Mouse (Mus musculus) hindbrain, embryonic 12.5 days (tissue): Measurements from ENCODE around the gene Tmem214. TPM values are rescaled to one million over a fixed set of nuclear protein-coding genes. Genes with fewer than 3 reads are reported as not detected.

ENCODE experiments used
- ATAC-seq: fragments of 200-750 bp; cut with Nextera tagmentation; 2 replicates; pipeline ENCODE4 v1.8.0; 2017; ENCODE audit warnings: moderate TSS enrichment; ENCODE audit not compliant: low FRiP score
- H3K27ac ChIP-seq: fragments of 300-500 bp; sonication (generic); 2 replicates; pipeline ENCODE4 v1.5.1; 2016; ENCODE audit warnings: mild to moderate bottlenecking
- H3K27me3 ChIP-seq: fragments of 300-500 bp; sonication (generic); 2 replicates; pipeline ENCODE4 v1.6.1; 2016; ENCODE audit warnings: mild to moderate bottlenecking
- H3K36me3 ChIP-seq: fragments of 300-500 bp; sonication (generic); 2 replicates; pipeline ENCODE4 v1.6.1; 2016; ENCODE audit warnings: mild to moderate bottlenecking
- H3K4me1 ChIP-seq: fragments of 300-500 bp; sonication (generic); 2 replicates; pipeline ENCODE4 v1.6.1; 2016
- H3K4me2 ChIP-seq: fragments of 300-500 bp; sonication (generic); replicated peaks from 2 replicates; pipeline ENCODE4 v1.6.1; 2016; ENCODE audit warnings: mild to moderate bottlenecking
- H3K4me3 ChIP-seq: fragments of 300-500 bp; sonication (generic); 2 replicates; pipeline ENCODE4 v1.5.1; 2016; ENCODE audit warnings: mild to moderate bottlenecking
- H3K9ac ChIP-seq: fragments of 300-500 bp; sonication (generic); 2 replicates; pipeline ENCODE4 v1.6.1; 2016; ENCODE audit warnings: mild to moderate bottlenecking, moderate library complexity
- H3K9me3 ChIP-seq: fragments of 300-500 bp; sonication (generic); replicated peaks from 2 replicates; pipeline ENCODE4 v1.6.1; 2016; ENCODE audit warnings: mild to moderate bottlenecking
- WGBS: fragments of 180-500 bp; shearing (Covaris S2); methylation state at CpG from one replicate; pipeline ENCODE4 v1.1.7; 2016; 5-methylcytosine and 5-hydroxymethylcytosine counted together
- polyA plus RNA-seq: library from polyadenylated mRNA; unstranded; fragments of >200 nt; fragmentation: Nextera tagmentation; extraction: Ambion mirVana; gene quantifications from 2 replicates; pipeline ENCODE4 v1.2.1, GENCODE M21; 2016

Tmem214 gene
- polyA plus RNA-seq, 1 experiment from 2014 or later: 68.5 TPM

- peaks cover 5% of the 10 kb centered on the region; the same call in 1 of the 2 replicates for H3K27me3 ChIP-seq
- no peak for ATAC-seq
- peaks cover 47% of the 10 kb centered on the region for H3K4me1 ChIP-seq
- H3K9ac ChIP-seq: no peak overlapping the region
- 69% methylated on average over 8 of the region's 8 CpGs for WGBS
- H3K9me3 ChIP-seq: no peaks in the 10 kb centered on the region
- no peak overlapping the region for H3K4me2 ChIP-seq
- H3K27ac ChIP-seq: no peak overlapping the region
- H3K4me3 ChIP-seq: no peak overlapping the region
- peaks cover 5% of the 10 kb centered on the region; the same call in 1 of the 2 replicates for H3K36me3 ChIP-seq
Observed at GRCm38 (mm10) chr5:30918691-30919090, 50.9 kb downstream of the Tmem214 start.

GRCm38 (mm10) chr5:30919831-30920614, 52.2 kb downstream of the Tmem214 start:
- H3K4me3 ChIP-seq: no peak overlapping the region
- H3K4me1 ChIP-seq: peaks cover 37% of the 10 kb centered on the region
- ATAC-seq: no peak
- no peaks in the 10 kb centered on the region for H3K9me3 ChIP-seq
- peaks cover 15% of the 10 kb centered on the region for H3K27me3 ChIP-seq
- H3K27ac ChIP-seq: no peak overlapping the region
- H3K9ac ChIP-seq: no peak overlapping the region
- H3K36me3 ChIP-seq: peaks cover 5% of the 10 kb centered on the region; the same call in 1 of the 2 replicates
- H3K4me2 ChIP-seq: peak overlapping the region; percentile 70; the same call in 1 of the 2 replicates
- 73% methylated on average over 11 of the region's 11 CpGs for WGBS

- Histone ChIP-seq H3K4me3 (no peak overlapping the region), H3K27ac (no peak overlapping the region), H3K9ac (no peak overlapping the region), H3K9me3 (no peaks in the 10 kb centered on the region), H3K4me2 (peak overlapping the region; percentile 70), H3K27me3 (peaks cover 15% of the 10 kb centered on the region), H3K4me1 (peaks cover 31% of the 10 kb centered on the region), H3K36me3 (peaks cover 5% of the 10 kb centered on the region; the same call in 1 of the 2 replicates)
- WGBS: 66% methylated on average over 19 of the region's 19 CpGs
- ATAC-seq: peak; percentile 24; the same call in 1 of the 2 replicates
Observed at GRCm38 (mm10) chr5:30920621-30921020, 52.8 kb downstream of the Tmem214 start.

GRCm38 (mm10) chr5:30921256-30922033, 53.6 kb downstream of the Tmem214 start, which contains the start of gene Khk:
Gene Khk, plus strand, starts transcription at chr5:30921431.
- peaks cover 26% of the 10 kb centered on the region for H3K4me1 ChIP-seq
- ATAC-seq: peak; percentile 76
- under 1% methylated on average over 37 of the region's 40 CpGs for WGBS
- H3K27ac ChIP-seq: peak within 1 kb of the TSS; percentile 62
- H3K27me3 ChIP-seq: peaks cover 15% of the 10 kb centered on the region
- H3K9me3 ChIP-seq: no peaks in the 10 kb centered on the region
- peaks cover 5% of the 10 kb centered on the region; the same call in 1 of the 2 replicates for H3K36me3 ChIP-seq
- peak within 1 kb of the TSS; percentile 70 for H3K4me2 ChIP-seq
- peak within 1 kb of the TSS; percentile 52 for H3K9ac ChIP-seq
- H3K4me3 ChIP-seq: peak within 1 kb of the TSS; percentile 40

- no peak for ATAC-seq
- H3K9me3 ChIP-seq: no peaks in the 10 kb centered on the region
- H3K9ac ChIP-seq: 0 out of 2 replicates have a peak overlapping the region, but pooled peaks have one; percentile 52
- peaks cover 26% of the 10 kb centered on the region for H3K4me1 ChIP-seq
- peaks cover 15% of the 10 kb centered on the region for H3K27me3 ChIP-seq
- peaks cover under 1% of the 10 kb centered on the region; the same call in 1 of the 2 replicates for H3K36me3 ChIP-seq
- H3K4me3 ChIP-seq: no peak overlapping the region
- H3K4me2 ChIP-seq: peak overlapping the region; percentile 70; the same call in 1 of the 2 replicates
- no peak overlapping the region for H3K27ac ChIP-seq
- 73% methylated on average over 10 of the region's 10 CpGs for WGBS
Observed at GRCm38 (mm10) chr5:30922581-30923041, 54.8 kb downstream of the Tmem214 start.

GRCm38 (mm10) chr5:30923119-30923518, 55.3 kb downstream of the Tmem214 start:
- Histone ChIP-seq H3K27me3 (peaks cover 15% of the 10 kb centered on the region), H3K4me1 (peaks cover 26% of the 10 kb centered on the region), H3K9ac (no peak overlapping the region), H3K4me3 (no peak overlapping the region), H3K4me2 (no peak overlapping the region), H3K36me3 (no peaks in the 10 kb centered on the region), H3K27ac (no peak overlapping the region), H3K9me3 (no peaks in the 10 kb centered on the region)
- no peak for ATAC-seq
- 89% methylated on average over 6 of the region's 6 CpGs for WGBS

GRCm38 (mm10) chr5:30924614-30925013, 56.8 kb downstream of the Tmem214 start:
- peaks cover 15% of the 10 kb centered on the region for H3K27me3 ChIP-seq
- no peak overlapping the region for H3K27ac ChIP-seq
- no peak for ATAC-seq
- H3K4me1 ChIP-seq: peaks cover 26% of the 10 kb centered on the region
- H3K4me2 ChIP-seq: no peak overlapping the region
- WGBS: 83% methylated on average over 8 of the region's 8 CpGs
- H3K36me3 ChIP-seq: no peaks in the 10 kb centered on the region
- no peak overlapping the region for H3K4me3 ChIP-seq
- H3K9ac ChIP-seq: no peak overlapping the region
- no peaks in the 10 kb centered on the region for H3K9me3 ChIP-seq

GRCm38 (mm10) chr5:30925217-30925616, 57.4 kb downstream of the Tmem214 start:
- Histone ChIP-seq H3K36me3 (no peaks in the 10 kb centered on the region), H3K27ac (no peak overlapping the region), H3K9me3 (no peaks in the 10 kb centered on the region), H3K4me1 (peaks cover 26% of the 10 kb centered on the region), H3K4me3 (no peak overlapping the region), H3K4me2 (no peak overlapping the region), H3K9ac (no peak overlapping the region), H3K27me3 (peaks cover 15% of the 10 kb centered on the region)
- WGBS: 82% methylated on average over 5 of the region's 5 CpGs
- ATAC-seq: no peak

- no peaks in the 10 kb centered on the region for H3K9me3 ChIP-seq
- WGBS: 88% methylated on average over 2 of the region's 2 CpGs
- H3K4me3 ChIP-seq: no peak overlapping the region
- peaks cover 18% of the 10 kb centered on the region for H3K4me1 ChIP-seq
- H3K4me2 ChIP-seq: no peak overlapping the region
- no peak overlapping the region for H3K9ac ChIP-seq
- no peaks in the 10 kb centered on the region for H3K36me3 ChIP-seq
- H3K27ac ChIP-seq: no peak overlapping the region
- ATAC-seq: no peak
- peaks cover 15% of the 10 kb centered on the region for H3K27me3 ChIP-seq
Observed at GRCm38 (mm10) chr5:30926073-30926472, 58.3 kb downstream of the Tmem214 start.

- no peaks in the 10 kb centered on the region for H3K9me3 ChIP-seq
- H3K27me3 ChIP-seq: peaks cover 10% of the 10 kb centered on the region
- no peaks in the 10 kb centered on the region for H3K36me3 ChIP-seq
- WGBS: 42% methylated on average over 7 of the region's 7 CpGs
- peak; percentile 36; the same call in 1 of the 2 replicates for ATAC-seq
- H3K27ac ChIP-seq: no peak overlapping the region
- H3K4me3 ChIP-seq: no peak overlapping the region
- H3K9ac ChIP-seq: no peak overlapping the region
- H3K4me2 ChIP-seq: peak overlapping the region; percentile 35
- 0 out of 2 replicates have a peak, but pooled peaks cover under 1% of the 10 kb centered on the region for H3K4me1 ChIP-seq
Observed at GRCm38 (mm10) chr5:30927945-30928529, 60.2 kb downstream of the Tmem214 start.
